Mouse (Mus musculus): ENCODE data around the gene Gm16181.

The Gm16181 gene

GRCm38 (mm10) chr17:35250348-35251120, 29.9 kb downstream of the Gm16181 start:
- no peak for DNase-seq (ENCODE audit: low spot score)

GRCm38 (mm10) chr17:35251162-35251719, 30.6 kb downstream of the Gm16181 start:
- DNase-seq (ENCODE audit: low spot score) = no peak

GRCm38 (mm10) chr17:35251981-35252380, 31.3 kb downstream of the Gm16181 start:
- no peak for DNase-seq (ENCODE audit: low spot score)

- DNase-seq (ENCODE audit: low spot score) = no peak
Measured at GRCm38 (mm10) chr17:35252619-35253292, 32.1 kb downstream of the Gm16181 start.

GRCm38 (mm10) chr17:35253293-35254093, 32.9 kb downstream of the Gm16181 start:
- DNase-seq (ENCODE audit: low spot score) = no peak

- peak; percentile 64 for DNase-seq (ENCODE audit: low spot score)
Measured at GRCm38 (mm10) chr17:35254241-35255098, 33.8 kb downstream of the Gm16181 start.

- DNase-seq (ENCODE audit: low spot score) = no peak
Measured at GRCm38 (mm10) chr17:35255301-35255700, 34.7 kb downstream of the Gm16181 start.

GRCm38 (mm10) chr17:35255704-35256103, 35.1 kb downstream of the Gm16181 start:
- DNase-seq (ENCODE audit: low spot score) = no peak

- DNase-seq (ENCODE audit: low spot score) = no peak
Measured at GRCm38 (mm10) chr17:35257378-35257777, 36.7 kb downstream of the Gm16181 start.

- DNase-seq (ENCODE audit: low spot score) = peak; percentile 97
Measured at GRCm38 (mm10) chr17:35257824-35258491, 37.3 kb downstream of the Gm16181 start.

GRCm38 (mm10) chr17:35258492-35259478, 38.2 kb downstream of the Gm16181 start:
- peak; percentile 75 for DNase-seq (ENCODE audit: low spot score)

GRCm38 (mm10) chr17:35259621-35260020, 39.0 kb downstream of the Gm16181 start:
- no peak for DNase-seq (ENCODE audit: low spot score)

GRCm38 (mm10) chr17:35261651-35262050, 41.0 kb downstream of the Gm16181 start:
- DNase-seq (ENCODE audit: low spot score) = no peak

- peak; percentile 96 for DNase-seq (ENCODE audit: low spot score)
Measured at GRCm38 (mm10) chr17:35262664-35263522, 42.3 kb downstream of the Gm16181 start, which contains the start of gene H2-D1. H2-D1 (plus strand) TSS chr17:35262730.

- no peak for DNase-seq (ENCODE audit: low spot score)
Measured at GRCm38 (mm10) chr17:35263523-35263883, 42.9 kb downstream of the Gm16181 start.

- DNase-seq (ENCODE audit: low spot score) = no peak
Measured at GRCm38 (mm10) chr17:35267399-35268086, 46.9 kb downstream of the Gm16181 start.

- no peak for DNase-seq (ENCODE audit: low spot score)
Measured at GRCm38 (mm10) chr17:35269653-35270347, 49.2 kb downstream of the Gm16181 start.
